Mouse (Mus musculus) lung, embryonic 14.5 days (tissue): ENCODE results near the gene Cyp4f40. TPM values are rescaled to one million over a fixed set of nuclear protein-coding genes. Genes with fewer than 3 reads are reported as not detected.
"Not testable (repeated sequence)": the region's sequence is repeated elsewhere in the genome, so short reads cannot be mapped to it uniquely, and the experiment has no call there.

Experiments
- ATAC-seq: fragments of 200-750 bp; cut with Nextera tagmentation; 2 replicates; pipeline ENCODE4 v1.8.0; 2017; ENCODE audit warnings: mild to moderate bottlenecking, moderate TSS enrichment, moderate library complexity; ENCODE audit not compliant: insufficient read depth
- DNase-seq: peaks from one replicate; pipeline ENCODE4 v3.0.0-alpha.2; 2015
- H3K27ac ChIP-seq: fragments of 300-500 bp; sonication (generic); 2 replicates; pipeline ENCODE4 v1.5.1; 2014; ENCODE audit warnings: low read depth, mild to moderate bottlenecking, moderate library complexity
- H3K27me3 ChIP-seq: fragments of 300-500 bp; sonication (generic); 2 replicates; pipeline ENCODE4 v1.6.1; 2014; ENCODE audit warnings: low read length, control low read depth; ENCODE audit not compliant: insufficient read depth
- H3K36me3 ChIP-seq: fragments of 300-500 bp; sonication (generic); 2 replicates; pipeline ENCODE4 v1.6.1; 2014; ENCODE audit warnings: control low read depth; ENCODE audit not compliant: insufficient read depth
- H3K4me1 ChIP-seq: fragments of 300-500 bp; sonication (generic); 2 replicates; pipeline ENCODE4 v1.6.1; 2014; ENCODE audit warnings: antibody characterized with exemption, control low read depth; ENCODE audit not compliant: insufficient read depth
- H3K4me2 ChIP-seq: fragments of 300-500 bp; sonication (generic); 2 replicates; pipeline ENCODE4 v1.6.1; 2014; ENCODE audit warnings: mild to moderate bottlenecking
- H3K4me3 ChIP-seq: fragments of 300-500 bp; sonication (generic); 2 replicates; pipeline ENCODE4 v1.5.1; 2014; ENCODE audit warnings: low read depth, low read length
- H3K9ac ChIP-seq: fragments of 300-500 bp; sonication (generic); 2 replicates; pipeline ENCODE4 v1.6.1; 2014
- H3K9me3 ChIP-seq: fragments of 300-500 bp; sonication (generic); 2 replicates; pipeline ENCODE4 v1.6.1; 2016; ENCODE audit warnings: low read depth, low read length, control low read depth
- CTCF ChIP-seq: IDR thresholded peaks from 2 replicates; pipeline ENCODE4 v1.5.1; 2016; ENCODE audit warnings: antibody characterized with exemption, low read depth
- WGBS: fragments of 180-500 bp; shearing (Covaris S2); extraction: QIAGEN DNeasy Blood & Tissue Kit; methylation state at CpG from one replicate; pipeline ENCODE4 v1.1.7; 2014; 5-methylcytosine and 5-hydroxymethylcytosine counted together
- polyA plus RNA-seq: library from polyadenylated mRNA; unstranded; fragments of >200 nt; fragmentation: Nextera tagmentation; extraction: Ambion mirVana; gene quantifications from 2 replicates; pipeline ENCODE4 v1.2.1, GENCODE M21; 2014

The Cyp4f40 gene
- polyA plus RNA-seq, 1 experiment from 2014 or later: not detected

GRCm38 (mm10) chr17:32676040-32676635, 17.4 kb downstream of the Cyp4f40 start:
- no peak for TF ChIP-seq CTCF
- ATAC-seq (no peak), DNase-seq (peak; percentile 8)
- no peaks in the 10 kb centered on the region for H3K4me1 ChIP-seq
- H3K27ac ChIP-seq: no peak overlapping the region
- H3K9ac ChIP-seq: no peak overlapping the region
- H3K27me3 ChIP-seq: no peaks in the 10 kb centered on the region
- H3K4me3 ChIP-seq: no peak overlapping the region
- peak overlapping the region; percentile 40 for H3K4me2 ChIP-seq
- WGBS: 31% methylated on average over 21 of the region's 21 CpGs
- no peaks in the 10 kb centered on the region for H3K36me3 ChIP-seq
- H3K9me3 ChIP-seq: no peaks in the 10 kb centered on the region

GRCm38 (mm10) chr17:32680404-32680803, 21.7 kb downstream of the Cyp4f40 start:
- Histone ChIP-seq H3K27ac (no peak overlapping the region), H3K36me3 (no peaks in the 10 kb centered on the region), H3K4me3 (no peak overlapping the region), H3K27me3 (no peaks in the 10 kb centered on the region), H3K9me3 (no peaks in the 10 kb centered on the region), H3K9ac (no peak overlapping the region), H3K4me2 (no peak overlapping the region), H3K4me1 (no peaks in the 10 kb centered on the region)
- peak; percentile 74 for TF ChIP-seq CTCF
- DNase-seq: peak; percentile 80
- 19% methylated on average over 2 of the region's 2 CpGs for WGBS
- no peak for ATAC-seq

GRCm38 (mm10) chr17:32685048-32685750, 26.5 kb downstream of the Cyp4f40 start, which contains the start of gene Cyp4f15:
Cyp4f15 (plus strand) TSS chr17:32685627.
- DNase-seq (no peak), ATAC-seq (no peak)
- Histone ChIP-seq H3K4me1 (no peaks in the 10 kb centered on the region), H3K36me3 (no peaks in the 10 kb centered on the region), H3K27me3 (no peaks in the 10 kb centered on the region), H3K4me2 (no peak within 1 kb of the TSS), H3K9ac (no peak within 1 kb of the TSS), H3K4me3 (no peak within 1 kb of the TSS), H3K27ac (no peak within 1 kb of the TSS), H3K9me3 (no peaks in the 10 kb centered on the region)
- 24% methylated on average over 7 of the region's 7 CpGs for WGBS
- TF ChIP-seq CTCF: no peak

- no peak for ATAC-seq
- Histone ChIP-seq H3K27me3 (no peaks in the 10 kb centered on the region), H3K36me3 (no peaks in the 10 kb centered on the region), H3K4me1 (no peaks in the 10 kb centered on the region), H3K27ac (no peak overlapping the region), H3K9ac (no peak overlapping the region), H3K9me3 (no peaks in the 10 kb centered on the region), H3K4me3 (no peak overlapping the region), H3K4me2 (no peak overlapping the region)
- WGBS: 93% methylated on average over 5 of the region's 5 CpGs
- no peak for DNase-seq
- TF ChIP-seq CTCF: no peak
Measured at GRCm38 (mm10) chr17:32686722-32687121, 28.0 kb downstream of the Cyp4f40 start.

- no peak overlapping the region for H3K9ac ChIP-seq
- no peaks in the 10 kb centered on the region for H3K36me3 ChIP-seq
- no peak for TF ChIP-seq CTCF
- ATAC-seq (no peak), DNase-seq (no peak)
- no peak overlapping the region for H3K4me2 ChIP-seq
- no peaks in the 10 kb centered on the region for H3K27me3 ChIP-seq
- H3K4me1 ChIP-seq: no peaks in the 10 kb centered on the region
- no peaks in the 10 kb centered on the region for H3K9me3 ChIP-seq
- no peak overlapping the region for H3K4me3 ChIP-seq
- no peak overlapping the region for H3K27ac ChIP-seq
- 78% methylated on average over 1 of the region's 1 CpGs for WGBS
Measured at GRCm38 (mm10) chr17:32690959-32691358, 32.3 kb downstream of the Cyp4f40 start.

- H3K4me3 ChIP-seq: no peak overlapping the region
- no peak overlapping the region for H3K9ac ChIP-seq
- DNase-seq: peak; percentile 34
- WGBS: 41% methylated on average over 22 of the region's 22 CpGs
- H3K36me3 ChIP-seq: no peaks in the 10 kb centered on the region
- peak; percentile 50 for TF ChIP-seq CTCF
- H3K27ac ChIP-seq: no peak overlapping the region
- H3K9me3 ChIP-seq: peaks cover 10% of the 10 kb centered on the region; the same call in 1 of the 2 replicates
- no peaks in the 10 kb centered on the region for H3K4me1 ChIP-seq
- 0 out of 2 replicates have a peak overlapping the region, but pooled peaks have one; percentile 23 for H3K4me2 ChIP-seq
- ATAC-seq: no peak
- no peaks in the 10 kb centered on the region for H3K27me3 ChIP-seq
Measured at GRCm38 (mm10) chr17:32702826-32703225, 44.1 kb downstream of the Cyp4f40 start.

GRCm38 (mm10) chr17:32710541-32710940, 51.8 kb downstream of the Cyp4f40 start:
- H3K9me3 ChIP-seq, H3K27me3 ChIP-seq, H3K4me1 ChIP-seq, DNase-seq, H3K4me2 ChIP-seq, H3K9ac ChIP-seq, H3K27ac ChIP-seq, H3K36me3 ChIP-seq, H3K4me3 ChIP-seq, ATAC-seq: not testable (repeated sequence)

GRCm38 (mm10) chr17:32722151-32722550, 63.5 kb downstream of the Cyp4f40 start:
- H3K36me3 ChIP-seq, DNase-seq, H3K4me3 ChIP-seq, H3K27me3 ChIP-seq, ATAC-seq, H3K9me3 ChIP-seq, H3K4me2 ChIP-seq, H3K27ac ChIP-seq, H3K9ac ChIP-seq, H3K4me1 ChIP-seq: not testable (repeated sequence)
- WGBS: 77% methylated on average over 1 of the region's 1 CpGs
